Mouse (Mus musculus): ENCODE measurements around the gene Maneal. TPM values are rescaled to one million over a fixed set of nuclear protein-coding genes. Genes with fewer than 3 reads are reported as not detected.

Maneal gene
- polyA plus RNA-seq, 1 experiment from 2014 or later: 16.0 TPM

GRCm38 (mm10) chr4:124808511-124808910 is 53.5 kb downstream of the Maneal start:
- Histone ChIP-seq H3K4me1 (replicated peaks) (peaks cover 12% of the 10 kb centered on the region), H3K27me3 (no peaks in the 10 kb centered on the region), H3K4me2 (no peak overlapping the region), H3K4me3 (no peak overlapping the region), H3K36me3 (peaks cover 27% of the 10 kb centered on the region), H3K27ac (replicated peaks) (no peak overlapping the region), H3K9ac (no peak overlapping the region), H3K9me3 (no peaks in the 10 kb centered on the region)
- WGBS: 85% methylated on average over 5 of the region's 5 CpGs
- ATAC-seq (ENCODE audit: low FRiP score, low read depth): no peak

Other genes with a start within 250 kb of the Maneal start
- 7.9 and 13.4 TPM in 2 replicates for gene Pou3f1, start 205.4 kb downstream of the Maneal start, polyA plus RNA-seq (2015; fragmentation: Nextera tagmentation; extraction: Ambion mirVana)
- 39.1 and 39.5 TPM in 2 replicates for gene Utp11, start 168.6 kb downstream of the Maneal start, polyA plus RNA-seq (2015; fragmentation: Nextera tagmentation; extraction: Ambion mirVana)
- 1.6 and 2.8 TPM in 2 replicates for gene Fhl3, start 161.5 kb downstream of the Maneal start, polyA plus RNA-seq (2015; fragmentation: Nextera tagmentation; extraction: Ambion mirVana)
- 96.2 and 106 TPM in 2 replicates for gene Sf3a3, start 147.4 kb downstream of the Maneal start, polyA plus RNA-seq (2015; fragmentation: Nextera tagmentation; extraction: Ambion mirVana)
- gene Inpp5b, start 120.3 kb downstream of the Maneal start, polyA plus RNA-seq (2015; fragmentation: Nextera tagmentation; extraction: Ambion mirVana): 22.9 and 26.1 TPM in 2 replicates
- gene Mtf1, start 60.1 kb downstream of the Maneal start, polyA plus RNA-seq (2015; fragmentation: Nextera tagmentation; extraction: Ambion mirVana): 11.1 and 11.6 TPM in 2 replicates
- gene Yrdc, start 11.5 kb downstream of the Maneal start, polyA plus RNA-seq (2015; fragmentation: Nextera tagmentation; extraction: Ambion mirVana): 46.3 and 50.4 TPM in 2 replicates
- gene 1110065P20Rik, start 11.0 kb downstream of the Maneal start, polyA plus RNA-seq (2015; fragmentation: Nextera tagmentation; extraction: Ambion mirVana): 98.8 and 103 TPM in 2 replicates
- 12.8 and 13.5 TPM in 2 replicates for gene Epha10, start 18.7 kb upstream of the Maneal start, polyA plus RNA-seq (2015; fragmentation: Nextera tagmentation; extraction: Ambion mirVana)
- gene 9930104L06Rik, start 74.9 kb upstream of the Maneal start, polyA plus RNA-seq (2015; fragmentation: Nextera tagmentation; extraction: Ambion mirVana): 13.1 and 15.1 TPM in 2 replicates
- gene Cdca8, start 77.1 kb upstream of the Maneal start, polyA plus RNA-seq (2015; fragmentation: Nextera tagmentation; extraction: Ambion mirVana): 37.1 and 40.7 TPM in 2 replicates
- gene Rspo1, start 124.3 kb upstream of the Maneal start, polyA plus RNA-seq (2015; fragmentation: Nextera tagmentation; extraction: Ambion mirVana): 2.0 and 3.4 TPM in 2 replicates
- 85.8 and 92.7 TPM in 2 replicates for gene Gnl2, start 154.4 kb upstream of the Maneal start, polyA plus RNA-seq (2015; fragmentation: Nextera tagmentation; extraction: Ambion mirVana)
- gene Dnali1, start 203.5 kb upstream of the Maneal start, polyA plus RNA-seq (2015; fragmentation: Nextera tagmentation; extraction: Ambion mirVana): 1.1 and 1.4 TPM in 2 replicates
- 22.7 and 23.8 TPM in 2 replicates for gene Snip1, start 204.5 kb upstream of the Maneal start, polyA plus RNA-seq (2015; fragmentation: Nextera tagmentation; extraction: Ambion mirVana)
- 139 and 149 TPM in 2 replicates for gene Meaf6, start 223.0 kb upstream of the Maneal start, polyA plus RNA-seq (2015; fragmentation: Nextera tagmentation; extraction: Ambion mirVana)